Mouse (Mus musculus) spleen, adult 2 months (tissue): ENCODE results near the gene Dnah8. TPM values are rescaled to one million over a fixed set of nuclear protein-coding genes. Genes with fewer than 3 reads are reported as not detected.

Experiments
- DNase-seq, 2 experiments: peaks; one replicate each; pipeline versions ENCODE4 v3.0.0 to v3.0.0-alpha.2; 2012 to 2021; ENCODE audit warnings: low spot score in 2 of 2, low read depth in 1 of 2
- H3K27ac ChIP-seq: fragments of 200-500 bp; 2 replicates; pipeline ENCODE4 v1.5.1; 2012; ENCODE audit warnings: low read length, inconsistent platforms; ENCODE audit not compliant: insufficient read depth
- H3K27me3 ChIP-seq: fragments of 200-500 bp; 2 replicates; pipeline ENCODE4 v1.6.1; 2012; ENCODE audit warnings: mild to moderate bottlenecking, moderate library complexity, low read length, inconsistent platforms; ENCODE audit not compliant: control insufficient read depth, insufficient read depth
- H3K36me3 ChIP-seq: fragments of 200-500 bp; 2 replicates; pipeline ENCODE4 v1.6.1; 2012; ENCODE audit warnings: mild to moderate bottlenecking, low read length, inconsistent platforms; ENCODE audit not compliant: control insufficient read depth, insufficient read depth
- H3K4me1 ChIP-seq: fragments of 200-500 bp; 2 replicates; pipeline ENCODE4 v1.6.1; 2011; ENCODE audit warnings: inconsistent platforms; ENCODE audit not compliant: control insufficient read depth, insufficient read depth, insufficient read length
- H3K4me3 ChIP-seq: fragments of 200-500 bp; 2 replicates; pipeline ENCODE4 v1.5.1; 2011; ENCODE audit warnings: mild to moderate bottlenecking, inconsistent platforms; ENCODE audit not compliant: insufficient read depth, insufficient read length; ENCODE audit errors: extremely low read depth
- CTCF ChIP-seq: fragments of 200-500 bp; IDR thresholded peaks from 2 replicates; pipeline ENCODE4 v1.5.1; 2011; ENCODE audit warnings: mild to moderate bottlenecking, inconsistent platforms; ENCODE audit not compliant: insufficient read depth, insufficient read length, insufficient replicate concordance; ENCODE audit errors: extremely low read depth
- POLR2A ChIP-seq: fragments of 200-500 bp; IDR thresholded peaks from 2 replicates; pipeline ENCODE4 v1.6.1; 2011; ENCODE audit warnings: low read depth, low read length, inconsistent platforms
- WGBS: fragments of 180-500 bp; shearing (Covaris S2); methylation state at CpG from one replicate; pipeline ENCODE4 v1.1.7; 2018; 5-methylcytosine and 5-hydroxymethylcytosine counted together
- polyA plus RNA-seq: library from polyadenylated mRNA; depleted of rRNA; stranded (reverse); fragments of >200 nt; gene quantifications from 2 replicates; pipeline ENCODE4 v1.2.3, GENCODE M21; 2012

Gene Dnah8
- polyA plus RNA-seq, 1 experiment: 10.2 TPM

GRCm38 (mm10) chr17:30796616-30797015, 172.5 kb downstream of the Dnah8 start:
- Histone ChIP-seq H3K4me1 (no peaks in the 10 kb centered on the region), H3K27me3 (no peaks in the 10 kb centered on the region), H3K27ac (no peak overlapping the region), H3K36me3 (no peaks in the 10 kb centered on the region), H3K4me3 (no peak overlapping the region)
- 93% methylated on average over 4 of the region's 4 CpGs for WGBS
- DNase-seq: no peak
- TF ChIP-seq POLR2A: no peak
- no peak for TF ChIP-seq CTCF

DNA sequence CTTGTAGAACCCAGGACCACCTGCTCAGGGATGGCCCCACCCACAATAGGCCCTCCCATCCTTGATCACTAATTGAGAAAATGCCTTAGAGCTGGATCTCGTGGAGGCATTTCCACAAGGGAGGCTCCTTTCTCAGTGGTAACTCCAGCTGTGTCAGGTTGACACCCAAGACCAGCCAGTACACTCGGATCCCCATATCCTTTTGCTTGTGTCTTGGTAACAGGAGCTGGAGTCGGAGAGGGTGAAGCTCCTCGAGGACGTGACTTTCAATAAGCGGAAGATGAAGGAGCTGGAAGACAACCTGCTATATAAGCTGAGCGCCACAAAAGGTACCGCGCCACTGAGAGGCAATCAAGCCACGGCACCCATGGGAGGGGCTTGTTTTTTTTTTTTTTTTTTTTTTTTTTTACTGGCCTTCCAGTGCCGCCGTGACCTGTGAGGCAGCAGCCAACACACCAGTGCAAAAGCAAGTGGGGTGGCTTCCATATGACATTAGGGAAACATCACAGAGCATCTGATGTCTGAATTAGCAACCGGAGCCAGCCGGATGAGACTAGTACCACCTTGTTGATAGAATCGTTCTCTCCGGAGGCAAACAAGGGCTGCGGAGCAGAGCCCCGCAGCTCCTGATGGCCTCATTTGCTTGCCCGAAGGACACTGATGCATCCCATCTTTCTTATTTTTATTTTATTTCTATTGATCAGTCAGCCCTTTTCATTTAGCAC, 176.3 kb downstream of the Dnah8 start:
- no peak for TF ChIP-seq POLR2A
- no peak for TF ChIP-seq CTCF
- Histone ChIP-seq H3K4me3 (no peak overlapping the region), H3K36me3 (no peaks in the 10 kb centered on the region), H3K27me3 (no peaks in the 10 kb centered on the region), H3K4me1 (no peaks in the 10 kb centered on the region), H3K27ac (no peak overlapping the region)
- no peak for DNase-seq
- WGBS: 93% methylated on average over 19 of the region's 19 CpGs

DNA sequence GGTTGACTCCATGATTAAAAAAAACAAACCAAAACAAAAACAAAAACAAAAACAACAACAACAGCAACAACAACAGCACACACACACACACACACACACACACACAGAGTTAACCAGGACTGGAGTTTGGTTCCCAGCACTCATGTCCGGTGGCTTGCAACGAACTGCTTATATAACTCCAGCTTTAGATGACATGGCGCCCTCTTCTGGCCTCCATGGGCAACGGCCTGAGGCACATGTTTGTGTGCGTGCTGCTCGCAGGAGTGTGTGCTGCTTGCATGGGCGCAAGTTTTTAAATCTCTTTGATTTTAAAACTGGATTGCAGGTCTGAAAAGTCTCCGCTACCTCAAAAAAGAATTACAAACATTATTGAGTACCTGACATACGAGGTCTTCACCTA, 179.5 kb downstream of the Dnah8 start:
- TF ChIP-seq CTCF (no peak), POLR2A (no peak)
- Histone ChIP-seq H3K4me3 (no peak overlapping the region), H3K27me3 (no peaks in the 10 kb centered on the region), H3K4me1 (no peaks in the 10 kb centered on the region), H3K27ac (no peak overlapping the region), H3K36me3 (no peaks in the 10 kb centered on the region)
- no peak for DNase-seq
- 93% methylated on average over 9 of the region's 9 CpGs for WGBS

- Histone ChIP-seq H3K36me3 (no peaks in the 10 kb centered on the region), H3K4me1 (no peaks in the 10 kb centered on the region), H3K4me3 (no peak overlapping the region), H3K27me3 (no peaks in the 10 kb centered on the region), H3K27ac (no peak overlapping the region)
- no peak for DNase-seq
- TF ChIP-seq CTCF (no peak), POLR2A (no peak)
- 89% methylated on average over 8 of the region's 8 CpGs for WGBS
Measured at GRCm38 (mm10) chr17:30804955-30805354, 180.8 kb downstream of the Dnah8 start.

- no peaks in the 10 kb centered on the region for H3K27me3 ChIP-seq
- DNase-seq: no peak
- H3K4me1 ChIP-seq: no peaks in the 10 kb centered on the region
- H3K27ac ChIP-seq: no peak overlapping the region
- WGBS: 73% methylated on average over 12 of the region's 12 CpGs
- H3K36me3 ChIP-seq: no peaks in the 10 kb centered on the region
- H3K4me3 ChIP-seq: no peak overlapping the region
- TF ChIP-seq POLR2A (no peak), CTCF (no peak)
Measured at GRCm38 (mm10) chr17:30805511-30806059, 181.4 kb downstream of the Dnah8 start.

DNA sequence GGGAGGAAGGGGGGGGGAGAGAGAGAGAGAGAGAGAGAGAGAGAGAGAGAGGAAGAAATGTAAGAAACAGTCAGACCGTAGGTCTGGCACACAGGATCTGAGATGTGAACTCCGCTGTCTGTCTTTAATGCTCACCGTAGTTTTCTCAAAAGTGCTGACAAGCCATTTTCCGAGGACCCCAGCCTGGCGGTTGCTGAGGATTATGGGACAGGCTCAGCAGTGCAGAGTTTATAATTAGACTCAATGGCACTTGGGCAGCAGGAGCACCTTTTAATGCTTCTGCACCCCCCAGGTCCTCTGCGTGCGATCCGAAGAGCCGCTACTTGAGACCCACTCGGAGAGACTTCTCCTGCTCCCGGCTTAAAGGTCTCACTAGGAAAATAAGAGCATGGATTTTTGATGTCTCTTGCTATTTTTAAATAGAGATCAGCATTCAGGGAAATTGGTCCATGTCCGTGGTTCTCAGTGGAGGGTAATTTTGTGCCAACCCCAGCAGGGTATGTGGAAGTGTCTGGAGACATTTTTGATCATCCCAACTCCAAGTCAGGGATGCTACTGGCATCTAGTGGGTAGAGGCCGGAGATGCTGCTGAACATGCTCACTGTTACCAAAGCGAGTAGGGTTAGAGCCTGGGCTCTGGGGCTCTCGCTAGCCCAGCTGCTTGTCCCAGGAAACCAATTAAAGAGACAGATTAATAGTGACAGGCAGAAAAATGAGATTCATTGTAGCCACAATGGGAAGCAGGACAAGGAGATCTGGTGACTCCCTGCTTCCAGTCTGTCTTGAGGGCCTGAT, 184.9 kb downstream of the Dnah8 start:
- Histone ChIP-seq H3K27me3 (no peaks in the 10 kb centered on the region), H3K4me3 (no peak overlapping the region), H3K36me3 (no peaks in the 10 kb centered on the region), H3K27ac (no peak overlapping the region), H3K4me1 (no peaks in the 10 kb centered on the region)
- TF ChIP-seq CTCF: no peak
- no peak for TF ChIP-seq POLR2A
- DNase-seq: no peak
- 90% methylated on average over 15 of the region's 15 CpGs for WGBS
